Mouse (Mus musculus): ENCODE results near the gene Fermt3.

GRCm38 (mm10) chr19:7013984-7014383 lies 5.3 kb downstream of the Fermt3 start:
- TF ChIP-seq CTCF (conservative IDR thresholded peaks at IDR 0.05; ENCODE audit: insufficient read depth, insufficient read length, low read depth, low read length) (no peak), POLR2A (IDR thresholded peaks at IDR 0.05; ENCODE audit: low read depth, low read length) (no peak)
